In genomic region chr9:78282002-78282711, GRCm38 (mm10) we compare ENCODE assay signal across 23 mouse cellular contexts. TPM values are rescaled to one million over a fixed set of nuclear protein-coding genes. Genes with fewer than 3 reads are reported as not detected.
A peak's percentile ranks its signal among the peaks of the same experiment; 100 is the strongest.
DNase-seq lines count a peak whose midpoint lies in the region; ATAC-seq and TF ChIP-seq lines count a peak whose summit lies in the region.
"Not testable (repeated sequence)": the region's sequence is repeated elsewhere in the genome, so short reads cannot be mapped to it uniquely, and the experiment has no call there.
"Had no signal": no experiment of that assay in that cellular context is flagged by ENCODE, and none has a peak within 500 bp of the region (broad histone marks: within the 10 kb centered on the region; RNA-seq: fewer than 3 reads in every experiment).

No protein-coding gene starts in this region.

- H3K9me3 ChIP-seq in intestine, embryonic 15.5 days; lung, postnatal 0 days (ENCODE audit: low read length): not testable (repeated sequence)

- H3K27me3 ChIP-seq in Patski; intestine, embryonic 15.5 days (replicated peaks); lung, postnatal 0 days (replicated peaks; ENCODE audit: insufficient read depth, low read length): not testable (repeated sequence)

- H3K4me3 ChIP-seq in intestine, embryonic 15.5 days (replicated peaks); lung, postnatal 0 days (ENCODE audit: low read depth, low read length): not testable (repeated sequence)

- not testable (repeated sequence) for TF ChIP-seq EP300 in lung, postnatal 0 days (IDR thresholded peaks at IDR 0.05)

- in situ Hi-C loops in Patski (cut with MboI; ENCODE audit: low pct_unique_long_range_greater_than_20kb) = not testable (repeated sequence)

- not testable (repeated sequence) for H3K9ac ChIP-seq in intestine, embryonic 15.5 days; lung, postnatal 0 days (replicated peaks; ENCODE audit: low read depth)

- H3K27ac ChIP-seq in intestine, embryonic 15.5 days = peak overlapping the region; percentile 44; the same call in 1 of the 2 replicates
- not testable (repeated sequence) for H3K27ac ChIP-seq in lung, postnatal 0 days (ENCODE audit: low read length)

- not testable (repeated sequence) for H3K4me2 ChIP-seq in intestine, embryonic 15.5 days (replicated peaks); lung, postnatal 0 days (replicated peaks; ENCODE audit: low read depth, low read length)

- 70% methylated on average over 4 of the region's 4 CpGs for WGBS in intestine, embryonic 15.5 days
- WGBS in lung, postnatal 0 days = 57% methylated on average over 4 of the region's 4 CpGs

- CTCF ChIA-PET in Patski (lab: Charles Lee) = not testable (repeated sequence)

- ATAC-seq in Patski = peak; percentile 91
- ATAC-seq in intestine, embryonic 15.5 days = peak; percentile 99
- ATAC-seq in lung, postnatal 0 days = peak; percentile 53; the same call in 1 of the 2 replicates

- POLR2A ChIA-PET in Patski (lab: Charles Lee) = not testable (repeated sequence)

- not testable (repeated sequence) for H3K4me1 ChIP-seq in intestine, embryonic 15.5 days (replicated peaks); lung, postnatal 0 days (ENCODE audit: insufficient read depth, low read depth, low read length)

- not testable (repeated sequence) for H3K36me3 ChIP-seq in intestine, embryonic 15.5 days; lung, postnatal 0 days (ENCODE audit: insufficient read depth, low read length)

- DNase-seq in Patski (ENCODE audit: low read depth, low spot score) = not testable (repeated sequence)
- peak; percentile 21 for DNase-seq in adrenal gland, postnatal 25 days
- peak; percentile 88 for DNase-seq in kidney, adult 9 months
- DNase-seq in kidney, postnatal 36 days = peak; percentile 75 to 84
- peak; percentile 23 for DNase-seq in lung, postnatal 0 days (ENCODE audit: low spot score)
- DNase-seq in urinary bladder, postnatal 14 days (ENCODE audit: low spot score) = peak; percentile 51

- not testable (repeated sequence) for TF ChIP-seq CTCF in Patski (IDR thresholded peaks at IDR 0.05); lung, postnatal 0 days (IDR thresholded peaks at IDR 0.05)

RNA-seq across cellular contexts. Expression of gene Gm10639, which starts 7.6 kb away (rescaled TPM):
- polyA plus RNA-seq in Patski (2021) = 0.26 TPM
- total RNA-seq in adrenal gland, postnatal 25 days (2021) = not detected in 2 replicates
- polyA plus RNA-seq in intestine, embryonic 15.5 days (2015; fragmentation: Nextera tagmentation; extraction: Ambion mirVana) = 0.93 and 1.2 TPM in 2 replicates
- 0.29 and 0.68 TPM in 2 replicates for polyA plus RNA-seq in lung, postnatal 0 days (2015; fragmentation: Nextera tagmentation; extraction: Ambion mirVana)
- total RNA-seq: ES-E14; forebrain, postnatal 0 days; gastrocnemius, postnatal 36 days; hematopoietic stem cell, adult 5-6 weeks; megakaryocyte, adult 5-6 weeks had no signal
- polyA plus RNA-seq: CD4-positive, CD25-positive, alpha-beta regulatory T cell, adult 4 months; forebrain, embryonic 10.5 days; forebrain, postnatal 0 days; heart, embryonic 15.5 days; hindbrain, embryonic 16.5 days; limb, embryonic 11.5 days; liver, embryonic 12.5 days; midbrain, embryonic 13.5 days; neural tube, embryonic 13.5 days had no signal

RNA-seq across cellular contexts. Expression of gene Gm3776, which starts 25.2 kb away (rescaled TPM):
- polyA plus RNA-seq in Patski (2021) = 0.51 TPM
- total RNA-seq in adrenal gland, postnatal 25 days (2021) = not detected in 2 replicates
- polyA plus RNA-seq in intestine, embryonic 15.5 days (2015; fragmentation: Nextera tagmentation; extraction: Ambion mirVana) = 45.9 and 53.7 TPM in 2 replicates
- 0.51 and 0.62 TPM in 2 replicates for polyA plus RNA-seq in lung, postnatal 0 days (2015; fragmentation: Nextera tagmentation; extraction: Ambion mirVana)
- total RNA-seq: adrenal gland, adult 18-20 months; ES-E14; forebrain, postnatal 0 days; gastrocnemius, postnatal 36 days; hematopoietic stem cell, adult 5-6 weeks; layer of hippocampus, postnatal 14 days; megakaryocyte, adult 5-6 weeks had no signal
- polyA plus RNA-seq: CD4-positive, CD25-positive, alpha-beta regulatory T cell, adult 4 months; forebrain, embryonic 10.5 days; forebrain, postnatal 0 days; heart, embryonic 15.5 days; hindbrain, embryonic 16.5 days; limb, embryonic 11.5 days; liver, embryonic 12.5 days; midbrain, embryonic 13.5 days; neural tube, embryonic 13.5 days had no signal

RNA-seq across cellular contexts. Expression of gene Omt2a, which starts 32.4 kb away (rescaled TPM):
- polyA plus RNA-seq in Patski (2021) = not detected
- total RNA-seq in adrenal gland, postnatal 25 days (2021) = not detected in 2 replicates
- polyA plus RNA-seq in intestine, embryonic 15.5 days (2015; fragmentation: Nextera tagmentation; extraction: Ambion mirVana) = not detected in 2 replicates
- not detected in 2 replicates for polyA plus RNA-seq in lung, postnatal 0 days (2015; fragmentation: Nextera tagmentation; extraction: Ambion mirVana)
- total RNA-seq: adrenal gland, adult 18-20 months; forebrain, postnatal 0 days; gastrocnemius, postnatal 36 days; heart, adult 8-10 months; hematopoietic stem cell, adult 5-6 weeks; layer of hippocampus, postnatal 14 days; megakaryocyte, adult 5-6 weeks had no signal
- polyA plus RNA-seq: CD4-positive, CD25-positive, alpha-beta regulatory T cell, adult 4 months; forebrain, embryonic 10.5 days; forebrain, postnatal 0 days; heart, embryonic 15.5 days; hindbrain, embryonic 16.5 days; limb, embryonic 11.5 days; liver, embryonic 12.5 days; midbrain, embryonic 13.5 days; neural tube, embryonic 13.5 days had no signal

RNA-seq across cellular contexts. Expression of gene Omt2b, which starts 45.2 kb away (rescaled TPM):
- not detected for polyA plus RNA-seq in Patski (2021)
- not detected in 2 replicates for total RNA-seq in adrenal gland, postnatal 25 days (2021)
- not detected in 2 replicates for polyA plus RNA-seq in intestine, embryonic 15.5 days (2015; fragmentation: Nextera tagmentation; extraction: Ambion mirVana)
- not detected in 2 replicates for polyA plus RNA-seq in lung, postnatal 0 days (2015; fragmentation: Nextera tagmentation; extraction: Ambion mirVana)
- total RNA-seq: adrenal gland, adult 18-20 months; ES-E14; forebrain, postnatal 0 days; gastrocnemius, postnatal 36 days; heart, adult 8-10 months; hematopoietic stem cell, adult 5-6 weeks; layer of hippocampus, postnatal 14 days; megakaryocyte, adult 5-6 weeks had no signal
- polyA plus RNA-seq: CD4-positive, CD25-positive, alpha-beta regulatory T cell, adult 4 months; forebrain, embryonic 10.5 days; forebrain, postnatal 0 days; heart, embryonic 15.5 days; hindbrain, embryonic 16.5 days; limb, embryonic 11.5 days; liver, embryonic 12.5 days; midbrain, embryonic 13.5 days; neural tube, embryonic 13.5 days had no signal

RNA-seq across cellular contexts. Expression of gene Gsta1, which starts 51.7 kb away (rescaled TPM):
- 1.8 TPM for polyA plus RNA-seq in Patski (2021)
- 1.1 TPM in 1 of 2 replicates, not detected in the other for total RNA-seq in adrenal gland, postnatal 25 days (2021)
- polyA plus RNA-seq in intestine, embryonic 15.5 days (2015; fragmentation: Nextera tagmentation; extraction: Ambion mirVana) = 61.1 and 68.1 TPM in 2 replicates
- 0.97 and 1.2 TPM in 2 replicates for polyA plus RNA-seq in lung, postnatal 0 days (2015; fragmentation: Nextera tagmentation; extraction: Ambion mirVana)
- total RNA-seq: adrenal gland, adult 18-20 months; ES-E14; forebrain, postnatal 0 days; gastrocnemius, postnatal 36 days; hematopoietic stem cell, adult 5-6 weeks; layer of hippocampus, postnatal 14 days; megakaryocyte, adult 5-6 weeks had no signal
- polyA plus RNA-seq: CD4-positive, CD25-positive, alpha-beta regulatory T cell, adult 4 months; forebrain, embryonic 10.5 days; forebrain, postnatal 0 days; heart, embryonic 15.5 days; hindbrain, embryonic 16.5 days; limb, embryonic 11.5 days; liver, embryonic 12.5 days; midbrain, embryonic 13.5 days; neural tube, embryonic 13.5 days had no signal

Comparison
In these comparisons a context has a peak if more than half of its experiments do, and no peak if none do; other contexts are left out.
1. RNA of gene Gm3776, which starts 25.2 kb away (polyA plus RNA-seq): 45.9 to 53.7 TPM in intestine, embryonic 15.5 days; 0.51 to 0.62 TPM in lung, postnatal 0 days and 0.51 TPM in Patski (single experiment); every median in the first group is over 10 times any median in the second.
2. Peak in every context shown above with its lines, with median percentiles within 50 percentile points of each other: ATAC-seq.